Mouse (Mus musculus) heart, postnatal 4 days (tissue): ENCODE measurements around the gene Cdc14a. TPM values are rescaled to one million over a fixed set of nuclear protein-coding genes. Genes with fewer than 3 reads are reported as not detected.
"Not testable (repeated sequence)": the region's sequence is repeated elsewhere in the genome, so short reads cannot be mapped to it uniquely, and the experiment has no call there.

ENCODE experiments used
- DNase-seq: peaks from one replicate; pipeline ENCODE4 v3.0.0; 2021
- total RNA-seq, 2 experiments: library from RNA; stranded (reverse); gene quantifications; 2 replicates each; pipeline ENCODE4 v1.2.3; 2021

The Cdc14a gene
- total RNA-seq, 2 experiments from 2014 or later = 5.3 to 5.8 TPM

DNA sequence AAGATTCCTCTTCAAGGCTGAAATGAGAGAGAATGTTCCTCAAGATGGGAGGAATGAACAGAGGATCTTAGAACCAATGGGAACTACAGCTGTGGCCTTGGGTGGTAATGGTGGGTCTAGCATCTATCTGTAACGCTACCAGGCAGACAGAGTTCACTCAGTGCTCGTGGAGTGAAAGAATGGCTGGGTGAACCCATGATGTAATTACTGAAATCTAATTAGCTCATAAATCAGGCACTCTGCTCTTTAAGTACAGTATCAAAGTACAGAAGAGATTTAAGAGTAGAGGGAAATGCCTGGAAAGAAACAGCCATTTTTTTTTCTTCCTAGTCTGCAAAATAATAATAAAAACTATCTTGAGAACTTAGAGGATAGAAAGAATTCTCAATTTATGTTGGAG lies 57.7 kb downstream of the Cdc14a start:
- no peak for DNase-seq

DNA sequence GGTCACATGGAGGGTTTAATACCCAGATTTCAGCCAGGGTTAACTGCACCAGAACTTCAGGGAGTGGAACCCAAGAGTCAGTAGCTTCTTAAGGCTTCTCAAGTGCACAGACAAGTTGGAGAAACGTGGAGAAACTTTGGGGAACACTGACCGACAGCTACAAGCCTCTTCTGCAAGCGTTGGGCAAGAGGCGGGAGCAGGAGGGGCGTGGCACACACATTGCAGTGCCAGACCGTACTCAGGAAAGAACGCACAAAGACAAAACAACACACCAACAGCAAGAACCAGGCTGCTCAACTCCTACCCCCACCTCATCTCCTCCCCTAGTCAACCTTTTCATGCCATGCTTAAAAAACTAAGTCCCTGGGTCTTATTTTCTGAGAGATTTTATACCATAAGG lies 61.9 kb downstream of the Cdc14a start:
- no peak for DNase-seq

DNA sequence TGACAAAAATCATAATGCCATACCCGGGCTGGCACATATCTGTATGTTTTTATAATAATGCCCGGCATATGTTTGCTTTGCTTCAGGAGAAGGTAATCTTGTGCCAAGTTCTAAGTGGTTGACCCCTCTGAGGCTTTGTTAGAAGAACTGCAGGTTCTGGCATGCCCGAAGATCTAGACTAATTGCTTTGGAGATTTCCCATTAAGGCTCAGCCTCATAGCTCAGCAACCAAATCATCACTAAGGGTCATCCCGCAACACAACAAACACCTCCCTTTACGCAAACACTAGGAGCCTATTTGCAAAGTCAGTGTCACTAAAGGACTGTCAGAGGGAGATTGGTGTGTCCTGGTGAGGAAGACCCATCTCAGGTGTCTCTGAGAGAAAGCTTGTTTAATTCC lies 62.7 kb downstream of the Cdc14a start:
- no peak for DNase-seq

DNA sequence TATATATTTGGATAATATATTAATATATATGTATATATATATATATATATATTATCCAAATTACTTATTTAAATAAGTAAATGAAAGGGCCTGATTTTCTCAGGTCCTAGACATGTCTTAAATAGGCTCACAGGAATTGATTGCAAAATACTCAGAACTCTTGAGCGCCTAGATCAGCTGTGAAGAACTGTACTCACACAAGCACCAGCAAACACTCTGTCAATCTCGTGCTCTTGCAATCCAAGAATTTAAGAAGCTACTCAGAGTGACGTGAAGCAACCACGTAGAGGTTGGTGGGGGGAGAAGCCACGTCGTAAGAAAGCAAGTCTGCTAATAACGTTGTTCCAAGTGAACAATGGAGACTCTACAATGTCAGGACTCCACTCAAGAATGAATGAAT lies 66.0 kb downstream of the Cdc14a start:
- no peak for DNase-seq

DNA sequence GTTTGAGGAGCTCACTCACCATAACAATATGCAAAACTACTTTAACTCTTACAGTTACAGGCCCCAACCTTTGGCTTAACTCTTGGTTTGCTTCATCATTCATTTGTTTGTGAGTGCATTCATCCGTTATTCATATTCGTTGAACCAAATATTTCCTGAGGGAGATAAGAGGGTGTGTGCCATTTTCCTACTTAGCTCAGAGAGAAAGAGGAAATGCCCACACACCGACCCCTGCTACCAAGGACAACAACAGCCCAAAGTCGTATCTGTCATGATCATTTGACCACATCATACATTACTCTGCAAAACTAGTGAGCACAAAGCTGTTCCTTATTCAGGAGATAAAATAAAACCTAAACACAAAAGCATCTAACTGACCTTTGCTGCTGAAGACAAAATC lies 66.7 kb downstream of the Cdc14a start:
- no peak for DNase-seq

DNA sequence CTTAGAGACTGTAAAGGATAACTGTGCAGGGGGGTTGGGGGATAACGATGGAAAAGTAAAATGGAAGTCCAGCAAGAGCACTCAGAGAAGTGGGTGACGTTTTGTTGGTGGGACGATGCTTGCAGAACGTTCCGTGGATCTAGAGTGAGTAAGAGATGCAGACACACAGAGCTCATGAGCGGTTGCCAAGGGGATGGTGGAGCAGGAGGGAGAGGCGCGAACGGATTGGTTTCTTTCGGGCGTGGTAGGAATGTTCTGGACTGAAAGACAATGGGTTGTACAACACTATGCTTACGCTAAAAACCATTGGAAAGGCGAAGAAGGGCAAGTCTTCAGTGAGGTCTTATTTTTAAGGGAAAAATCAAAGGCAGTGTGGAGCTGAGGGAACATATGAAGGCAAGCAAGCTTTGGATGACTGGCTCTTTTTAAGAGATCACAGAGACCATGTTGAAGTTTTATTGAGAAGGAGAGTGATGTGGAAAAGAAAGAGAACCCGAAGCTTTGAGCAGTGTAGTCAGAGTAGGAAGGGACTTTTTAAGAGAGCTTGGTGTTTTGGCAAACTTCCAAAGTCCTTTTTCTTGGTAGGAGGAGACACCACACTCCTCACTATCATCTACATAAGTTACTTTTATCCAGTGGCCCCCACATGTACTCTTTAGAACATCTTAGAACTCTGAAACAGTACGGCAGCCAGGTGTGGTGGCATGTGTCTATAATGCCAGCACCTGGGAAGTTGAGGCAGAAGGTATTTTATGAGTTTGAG lies 68.6 kb downstream of the Cdc14a start:
- DNase-seq = no peak

DNA sequence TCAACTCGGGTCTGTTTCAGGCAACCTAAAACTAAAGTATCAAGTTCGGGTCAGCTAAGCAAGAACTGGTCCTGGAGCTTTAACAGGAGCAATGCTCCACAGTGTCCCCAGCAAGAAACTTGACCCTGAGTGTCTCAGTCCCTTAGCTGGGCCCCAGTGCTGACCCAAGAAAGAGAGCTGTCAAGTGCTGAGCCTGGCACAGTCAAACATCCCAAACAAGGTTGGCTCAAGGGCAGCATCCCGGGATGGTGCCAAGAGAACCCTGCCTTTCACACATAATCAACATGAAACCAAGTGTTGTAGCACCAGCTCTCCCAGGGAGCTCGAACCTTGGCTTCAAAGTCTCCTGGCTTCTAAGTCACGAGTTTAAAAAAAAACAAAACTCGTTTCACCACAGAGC lies 71.3 kb downstream of the Cdc14a start:
- DNase-seq = peak; percentile 40

DNA sequence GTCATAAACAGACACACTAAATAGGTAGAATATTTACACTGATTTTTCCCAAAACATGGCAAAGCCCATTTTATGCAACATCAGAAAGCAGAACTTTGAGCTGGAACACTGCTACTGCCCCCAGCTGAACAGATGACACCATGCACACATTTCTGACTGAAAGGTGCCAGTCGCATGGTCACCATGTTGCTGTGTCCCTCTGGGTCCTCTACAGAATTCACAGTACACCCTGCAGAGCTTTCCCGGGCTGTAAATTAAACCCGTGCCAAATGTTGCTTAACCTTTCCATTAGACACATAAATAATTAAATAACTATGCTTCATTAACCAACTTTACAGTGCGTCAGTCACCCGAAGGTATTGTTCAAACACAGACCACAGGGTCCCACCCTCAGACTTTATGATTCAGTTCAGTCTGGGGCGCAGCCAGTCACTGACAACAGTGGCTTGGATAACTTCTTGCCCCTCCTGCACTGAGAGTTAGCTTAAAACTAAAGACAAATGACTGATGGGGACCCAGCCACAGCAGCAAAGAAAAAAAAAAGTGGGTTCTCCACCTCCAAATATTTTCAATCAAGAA lies 73.4 kb downstream of the Cdc14a start:
- DNase-seq = no peak

DNA sequence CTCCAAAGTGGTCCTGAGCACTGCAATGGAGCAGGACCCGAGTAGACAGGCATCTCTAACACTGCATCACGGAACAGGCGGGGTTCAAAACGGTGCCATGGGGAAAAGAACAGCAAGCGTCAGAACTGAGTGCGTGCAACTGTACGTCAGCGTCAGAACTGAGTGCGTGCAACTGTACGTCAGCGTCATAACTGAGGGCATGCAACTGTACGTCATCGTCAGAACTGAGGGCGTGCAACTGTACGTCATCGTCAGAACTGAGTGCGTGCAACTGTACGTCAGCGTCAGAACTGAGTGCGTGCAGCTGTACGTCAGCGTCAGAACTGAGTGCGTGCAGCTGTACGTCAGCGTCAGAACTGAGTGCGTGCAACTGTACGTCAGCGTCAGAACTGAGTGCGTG lies 76.3 kb downstream of the Cdc14a start:
- DNase-seq = not testable (repeated sequence)

DNA sequence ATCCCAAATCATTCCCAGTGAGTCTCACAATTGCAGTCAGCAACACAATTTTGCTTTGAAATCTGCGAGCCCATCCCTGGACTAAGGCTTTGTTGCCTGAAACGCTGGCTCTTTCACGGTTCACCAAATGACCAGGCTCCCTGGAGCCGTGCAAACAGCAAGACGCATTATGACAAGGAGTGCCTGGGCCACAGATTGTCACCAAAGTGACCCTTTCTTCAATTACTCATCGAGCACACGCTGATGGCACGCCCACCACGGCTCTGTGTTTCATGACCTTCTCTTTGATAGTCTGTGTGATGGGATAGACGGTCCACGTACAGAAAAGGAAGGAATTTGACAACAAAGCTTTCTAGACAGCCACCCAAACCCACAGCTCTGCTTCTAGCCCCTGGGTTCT lies 78.6 kb downstream of the Cdc14a start:
- no peak for DNase-seq

DNA sequence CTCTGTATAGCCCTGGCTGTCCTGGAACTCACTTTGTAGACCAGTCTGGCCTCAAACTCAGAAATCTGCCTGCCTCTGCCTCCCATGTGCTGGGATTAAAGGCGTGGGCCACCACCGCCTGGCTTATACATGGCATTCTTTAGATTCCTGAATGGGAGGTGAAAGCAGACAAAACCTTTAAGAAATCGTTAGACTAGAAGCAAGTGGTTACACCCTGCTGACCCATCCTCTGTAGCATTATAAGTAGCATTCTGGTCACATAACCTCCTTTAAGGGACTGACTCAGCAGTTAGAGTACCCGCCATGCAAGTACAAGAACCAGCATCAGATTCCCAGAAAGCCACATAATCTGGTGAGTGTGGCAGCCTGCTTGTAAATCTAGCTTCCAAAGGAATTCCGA lies 81.6 kb downstream of the Cdc14a start:
- DNase-seq = no peak

DNA sequence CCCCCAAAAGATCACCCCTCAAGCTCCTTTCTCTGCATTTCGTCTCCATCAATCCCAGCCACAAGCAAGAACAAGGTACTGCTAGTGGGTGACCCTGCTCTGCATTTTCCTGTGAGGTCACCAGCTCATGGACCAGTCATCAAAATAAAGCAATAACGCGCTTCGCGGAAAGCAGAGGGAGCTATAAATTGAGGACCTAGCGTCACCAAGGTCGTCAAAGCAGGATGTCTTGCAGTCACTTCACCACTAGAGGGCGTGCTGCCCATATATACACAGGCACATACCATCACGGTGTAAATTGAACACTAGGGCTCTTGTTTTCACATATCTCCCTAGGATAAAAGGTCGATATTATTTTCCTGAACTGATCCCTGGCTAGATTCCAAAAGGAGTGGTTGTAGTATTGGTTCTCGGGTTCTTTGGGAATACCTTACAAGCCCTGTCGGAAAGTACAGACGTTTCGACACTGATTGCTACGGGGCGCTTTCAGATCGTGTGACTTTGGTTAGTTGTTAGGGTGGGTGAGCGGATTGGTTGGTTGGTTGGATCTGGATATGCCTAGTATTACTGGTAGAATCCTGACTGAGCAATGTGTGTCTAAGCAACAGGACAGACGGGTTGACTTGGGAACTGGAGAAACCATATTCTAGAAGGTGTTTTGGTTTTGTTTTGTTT lies 82.7 kb downstream of the Cdc14a start:
- DNase-seq = peak; percentile 79

DNA sequence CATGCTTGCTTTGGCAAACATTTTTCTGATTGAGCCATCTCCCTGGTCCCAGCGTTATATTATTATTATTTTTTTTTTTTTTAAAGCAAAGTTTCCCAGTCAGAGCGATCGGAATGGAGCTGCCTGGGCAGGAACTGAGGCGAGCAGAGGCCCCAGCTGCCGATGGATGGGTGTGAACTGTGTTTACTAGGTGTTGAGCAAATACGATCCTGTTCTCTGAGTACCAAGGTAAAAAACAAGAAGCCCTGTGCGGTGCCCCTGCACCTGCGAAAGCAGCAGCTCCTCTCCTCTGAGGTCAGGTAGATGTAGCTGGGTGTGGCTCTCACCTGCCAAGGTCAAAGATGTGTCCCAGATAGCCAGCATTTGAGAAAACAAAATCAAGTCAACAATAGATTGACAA lies 83.6 kb downstream of the Cdc14a start:
- DNase-seq = no peak

DNA sequence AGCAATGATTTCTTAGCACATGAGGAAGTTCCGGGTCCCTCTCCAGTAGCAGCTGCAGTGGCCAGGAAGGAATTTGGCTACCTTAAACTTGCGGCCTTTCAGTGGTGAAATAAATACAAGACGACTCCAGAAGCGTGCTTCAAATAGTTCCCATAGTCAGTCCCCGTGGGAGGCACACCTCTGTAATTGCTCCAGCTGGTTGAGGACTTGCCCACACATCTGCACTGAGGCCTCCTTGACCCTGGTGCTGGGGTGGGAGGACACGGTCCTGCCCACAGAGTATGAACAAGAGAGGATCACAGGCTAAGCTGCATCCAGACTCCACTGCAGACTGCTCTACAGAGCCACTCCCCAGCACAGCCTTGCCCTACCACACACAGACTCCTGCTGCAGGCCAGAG lies 85.2 kb downstream of the Cdc14a start:
- no peak for DNase-seq

DNA sequence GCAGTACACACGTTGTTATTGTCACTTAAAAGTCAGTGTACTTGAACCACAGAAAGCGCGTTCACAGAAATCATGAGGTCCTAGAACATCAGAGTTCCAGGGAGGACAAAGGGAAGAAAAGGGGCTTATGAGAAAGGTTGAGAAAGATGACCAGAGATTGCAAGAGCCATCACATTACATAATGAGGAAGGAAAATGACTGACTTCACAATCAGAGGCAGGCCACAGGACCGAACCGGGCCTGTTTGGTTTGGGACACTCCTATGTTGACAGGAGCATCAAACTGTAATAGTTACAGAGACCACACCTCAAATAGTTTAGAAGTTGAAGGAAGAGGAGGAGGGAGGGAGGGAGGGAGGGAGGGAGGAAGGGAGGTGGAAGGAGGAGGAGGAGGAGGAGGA lies 86.0 kb downstream of the Cdc14a start:
- no peak for DNase-seq

DNA sequence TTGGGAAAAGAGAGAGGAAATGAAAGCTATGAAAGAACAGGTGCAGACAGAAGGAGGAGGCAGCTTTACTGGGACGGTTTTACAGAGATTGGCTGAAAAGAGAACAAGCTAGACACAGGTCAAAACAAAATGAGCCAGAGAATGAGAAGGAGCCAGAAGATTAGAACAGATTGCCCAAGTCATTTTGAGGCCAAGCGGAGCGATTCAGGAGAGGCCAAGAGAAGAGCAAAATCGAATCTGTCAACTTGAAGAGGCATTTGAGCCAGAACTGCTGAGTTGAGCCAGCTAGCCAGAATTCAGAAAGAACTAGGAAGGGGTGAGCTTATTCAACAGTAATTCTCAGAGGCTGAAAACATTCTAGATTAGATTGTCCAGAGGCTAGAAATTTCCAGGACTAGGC lies 88.8 kb downstream of the Cdc14a start:
- DNase-seq = no peak

DNA sequence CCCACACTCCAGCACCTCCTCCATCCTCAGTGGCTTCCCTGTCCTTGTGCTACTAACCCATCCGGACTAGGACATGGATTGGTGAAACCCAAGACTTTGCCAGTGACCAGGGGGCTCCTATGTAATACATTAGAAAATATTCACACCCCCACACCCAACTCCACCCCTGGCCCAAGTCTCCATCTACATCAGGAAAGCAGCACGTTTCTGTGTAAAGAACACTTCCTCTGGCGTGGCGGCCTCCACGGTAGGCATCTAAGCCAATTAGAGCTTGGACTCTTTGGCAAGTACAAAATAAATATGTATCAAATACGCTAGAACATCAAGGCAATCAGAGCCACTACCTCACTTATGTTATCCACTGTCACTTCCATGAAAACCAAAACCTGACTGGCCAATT lies 90.1 kb downstream of the Cdc14a start:
- DNase-seq = no peak

DNA sequence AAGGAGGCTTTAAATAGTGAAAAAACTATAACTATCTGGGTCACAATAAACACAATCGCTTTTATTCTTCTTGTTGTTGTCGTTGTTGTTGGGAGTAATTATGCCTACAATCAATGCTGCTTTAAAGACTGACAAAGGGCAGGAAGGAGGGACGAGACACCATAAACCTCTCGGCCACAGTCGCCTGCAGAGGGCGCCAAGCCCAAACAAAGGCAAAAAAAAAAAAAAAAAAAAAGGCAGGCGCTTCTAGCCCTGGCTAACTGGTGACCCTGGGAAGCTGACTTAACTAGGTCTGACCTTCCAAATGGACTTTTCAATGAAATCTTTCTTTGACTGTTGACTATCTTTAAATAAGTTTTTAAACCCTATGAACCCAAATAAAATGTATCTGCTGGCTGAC lies 90.6 kb downstream of the Cdc14a start:
- peak; percentile 61 for DNase-seq

DNA sequence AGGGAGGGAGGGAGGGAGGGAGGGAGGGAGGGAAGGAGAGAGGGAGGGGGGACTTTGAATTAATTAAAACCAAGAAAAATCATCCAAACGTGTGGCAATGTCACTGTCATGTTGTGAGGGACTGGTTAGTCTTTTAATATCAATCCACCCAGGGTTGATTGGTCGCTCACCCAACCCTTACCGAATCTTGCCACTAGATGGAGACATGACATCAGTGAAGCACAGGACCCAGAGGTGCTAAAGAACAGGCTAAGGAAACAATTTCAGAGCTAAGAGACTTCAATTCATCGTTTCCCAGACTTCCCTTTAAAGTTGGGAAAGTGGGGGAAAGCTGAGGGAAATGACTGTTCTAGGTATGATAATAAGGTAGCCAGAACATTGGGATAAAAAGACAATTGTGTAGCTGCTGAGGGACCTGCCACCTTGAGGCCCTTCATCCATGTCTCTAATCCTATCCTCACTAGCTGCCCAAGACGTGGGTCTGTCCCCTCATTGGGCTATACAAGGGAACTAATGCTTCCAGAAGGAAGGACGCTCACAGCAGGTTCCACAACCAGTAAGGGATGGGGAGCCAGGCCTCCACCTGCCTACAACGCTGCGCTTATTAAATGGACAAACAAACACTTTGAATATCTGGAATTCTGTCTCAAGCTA lies 91.9 kb downstream of the Cdc14a start:
- DNase-seq = peak; percentile 76

DNA sequence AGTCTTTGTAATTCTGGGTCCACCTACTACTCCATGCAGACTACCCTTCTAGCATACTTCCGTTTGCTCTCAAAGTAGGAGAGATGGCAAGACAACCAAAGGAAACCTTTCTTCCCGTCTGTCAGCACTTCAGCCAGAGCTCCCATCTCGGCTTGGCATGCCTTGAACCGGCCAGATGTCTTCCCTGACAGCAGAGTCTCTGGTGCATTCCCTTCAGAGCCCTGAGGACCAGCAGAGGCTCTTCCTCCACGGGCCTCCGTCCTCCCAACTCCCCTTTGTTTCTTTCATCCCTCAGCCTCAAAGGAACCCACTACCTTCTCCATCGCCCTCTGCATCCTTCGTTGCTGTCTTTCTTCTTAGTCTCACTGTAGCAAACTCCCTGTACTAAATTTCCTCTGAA lies 93.9 kb downstream of the Cdc14a start:
- DNase-seq = no peak

DNA sequence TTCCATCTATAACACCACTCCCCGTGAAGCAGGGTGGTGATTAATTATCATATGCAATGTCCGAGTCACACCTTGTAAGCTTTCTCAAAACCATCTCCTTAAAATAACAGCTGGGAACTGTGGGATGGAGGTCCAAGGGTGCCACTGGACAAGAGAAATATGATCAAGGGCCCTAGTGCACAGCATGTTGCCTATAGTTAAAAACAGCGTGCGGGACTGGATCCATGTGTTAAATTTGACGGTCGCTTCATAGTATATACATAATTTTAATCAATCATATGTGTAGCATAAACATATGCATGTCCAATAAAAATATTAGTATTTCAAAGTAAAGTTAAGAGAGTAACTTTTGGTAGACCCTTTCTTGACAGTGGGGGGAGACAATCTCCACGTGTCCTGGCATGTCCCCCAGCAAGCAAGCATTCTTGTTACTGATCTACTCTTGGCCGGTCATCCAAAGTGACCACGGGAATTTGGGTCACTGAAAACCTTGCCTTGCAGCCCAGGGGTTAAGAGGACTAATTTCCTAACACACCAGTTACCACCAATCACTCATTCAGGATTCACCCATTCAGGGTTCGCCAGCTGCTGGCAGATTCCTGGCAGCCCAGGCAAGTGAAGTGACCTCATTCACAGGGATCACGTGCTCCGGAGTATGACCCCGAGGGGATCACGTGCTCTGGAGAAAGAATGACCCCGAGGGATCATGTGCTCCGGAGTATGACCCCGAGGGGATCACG lies 94.6 kb downstream of the Cdc14a start:
- DNase-seq = peak; percentile 20

DNA sequence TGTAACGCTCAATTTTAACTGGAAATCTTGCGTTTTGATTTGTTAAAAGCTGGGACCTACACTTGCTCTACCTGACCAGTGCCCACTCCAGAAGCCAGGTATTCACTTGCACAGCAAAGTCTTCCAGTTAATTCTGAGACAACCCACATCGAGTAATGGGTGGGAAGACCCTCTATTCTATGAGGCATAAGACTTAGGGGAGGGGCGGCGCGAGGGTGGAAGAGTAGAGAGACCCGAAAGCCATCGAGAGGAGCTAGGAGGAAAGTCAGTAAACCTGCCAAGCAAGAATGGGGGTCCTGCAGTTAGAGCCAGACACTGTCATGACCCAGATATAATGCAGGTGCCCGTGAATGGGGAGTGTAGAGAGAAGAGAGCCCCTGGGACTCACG lies 96.2 kb downstream of the Cdc14a start:
- no peak for DNase-seq
